In the genomic region with DNA sequence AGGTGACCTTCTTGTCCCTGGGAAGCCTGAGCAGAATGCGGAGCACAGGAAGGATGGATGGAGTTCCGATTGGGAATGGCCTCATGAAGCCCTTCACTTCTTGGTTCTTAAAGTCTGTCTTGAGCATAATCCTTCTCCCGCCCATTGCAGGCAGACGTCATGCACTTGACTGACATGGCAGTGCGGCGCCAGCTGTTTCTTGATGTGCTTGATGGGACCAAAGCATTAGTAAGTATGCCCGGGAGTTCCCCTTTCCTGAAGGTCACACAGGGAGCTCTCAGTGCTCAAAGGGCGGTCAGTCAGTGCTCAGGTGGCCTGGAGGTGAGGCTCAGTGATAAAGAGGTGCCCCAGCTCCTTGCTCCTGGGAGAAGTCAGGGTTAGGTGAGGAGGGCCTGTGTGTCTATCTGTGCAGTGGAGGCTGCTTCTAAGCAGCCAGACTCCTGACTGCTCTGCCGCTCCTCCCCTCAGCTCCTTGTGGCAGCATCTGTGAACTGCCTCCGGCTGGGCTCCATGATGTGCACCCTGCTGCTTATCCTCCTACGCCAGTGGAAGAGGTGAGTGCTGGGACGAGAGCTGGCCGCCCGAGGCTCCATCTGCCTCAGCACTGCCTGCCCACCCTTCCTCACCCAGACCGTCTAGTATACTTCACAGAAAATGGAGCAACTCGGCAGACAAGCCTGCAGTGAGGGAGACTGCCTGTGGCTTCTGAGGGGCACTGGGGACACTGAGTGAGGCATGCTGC, we compare ENCODE assay signal across 23 mouse cellular contexts. TPM values are rescaled to one million over a fixed set of nuclear protein-coding genes. Genes with fewer than 3 reads are reported as not detected.
A peak's percentile ranks its signal among the peaks of the same experiment; 100 is the strongest.
DNase-seq lines count a peak whose midpoint lies in the region; ATAC-seq and TF ChIP-seq lines count a peak whose summit lies in the region.
"Had no signal": no experiment of that assay in that cellular context is flagged by ENCODE, and none has a peak within 500 bp of the region (broad histone marks: within the 10 kb centered on the region; RNA-seq: fewer than 3 reads in every experiment).

No protein-coding gene starts in this region.

- TF ChIP-seq CTCF in left cerebral cortex, adult 2 months (IDR thresholded peaks at IDR 0.05), result peak; percentile 42

- no peak for DNase-seq in cerebellum, postnatal 14 days
- peak in 1 of 2 experiments; percentile 18 for DNase-seq in left cerebral cortex, adult 2 months (ENCODE audit: extremely low spot score in 1 of 2, low spot score in 2 of 2)
- DNase-seq in left cerebral cortex, adult 11 months (ENCODE audit: low spot score), result no peak
- DNase-seq in cerebellum, adult 8-10 months, result peak; percentile 36
- no peak for DNase-seq in kidney, postnatal 25 days
- DNase-seq: gastrocnemius, adult 2 months; heart, adult 2 months; heart, postnatal 14 days; lung, postnatal 14 days; thymus, postnatal 25 days had no signal

- peak; percentile 41; the same call in 1 of the 2 replicates for ATAC-seq in cerebellum, adult (ENCODE audit: insufficient number of reproducible peaks, low FRiP score, low TSS enrichment)
- ATAC-seq in monocyte, adult 5-6 weeks (replicated peaks; ENCODE audit: insufficient number of reproducible peaks, low FRiP score, low TSS enrichment, poor library complexity, severe bottlenecking), result no peak
- ATAC-seq: forebrain, embryonic 16.5 days; intestine, embryonic 16.5 days; midbrain, embryonic 15.5 days had no signal

- H3K27ac ChIP-seq in left cerebral cortex, adult 2 months, result peak overlapping the region; percentile 71
- H3K27ac ChIP-seq: gastrocnemius, adult 2 months; heart, adult 2 months; hindbrain, embryonic 13.5 days; kidney, embryonic 15.5 days; limb, embryonic 12.5 days; liver, embryonic 15.5 days; midbrain, embryonic 15.5 days; neural tube, embryonic 12.5 days had no signal

- H3K4me3 ChIP-seq in left cerebral cortex, adult 2 months, result no peak overlapping the region
- H3K4me3 ChIP-seq: gastrocnemius, adult 2 months; heart, adult 2 months; hindbrain, embryonic 13.5 days; kidney, embryonic 15.5 days; limb, embryonic 12.5 days; liver, embryonic 15.5 days; megakaryocyte, embryonic 14.5 days; midbrain, embryonic 15.5 days; neural tube, embryonic 12.5 days had no signal

- intact Hi-C loops in left cerebral cortex, adult 2 months (cut with DNase I), result no loop called here

RNA-seq across cellular contexts. Expression of gene Sh3glb2, which starts 22.8 kb away (rescaled TPM):
- 100 to 1,000 TPM; 291 to 312 TPM for total RNA-seq in left cerebral cortex, adult 2 months (2021)
- 34.7 to 65.9 TPM (median 40.3 TPM) in 3 replicates for total RNA-seq in monocyte, adult 5-6 weeks (2017)

RNA-seq across cellular contexts. Expression of gene Miga2, which starts 27.7 kb away (rescaled TPM):
- 100 to 1,000 TPM; 120 to 138 TPM for total RNA-seq in left cerebral cortex, adult 2 months (2021)
- total RNA-seq in monocyte, adult 5-6 weeks (2017), result 6.9 to 14.1 TPM in 2 of 3 replicates, not detected in the other

RNA-seq across cellular contexts. Expression of gene Nup188, which starts 50.1 kb away (rescaled TPM):
- total RNA-seq in left cerebral cortex, adult 2 months (2021), result 10 to 100 TPM; 21.8 to 23.5 TPM
- total RNA-seq in monocyte, adult 5-6 weeks (2017), result 13.8 to 16.5 TPM (median 16.0 TPM) in 3 replicates

RNA-seq across cellular contexts. Expression of gene Dolk, which starts 50.2 kb away (rescaled TPM):
- total RNA-seq in left cerebral cortex, adult 2 months (2021), result 10 to 100 TPM; 22.3 to 25.2 TPM
- total RNA-seq in monocyte, adult 5-6 weeks (2017), result 9.3 to 14.3 TPM (median 11.0 TPM) in 3 replicates

RNA-seq across cellular contexts. Expression of gene Gm28038, which starts 55.5 kb away (rescaled TPM):
- total RNA-seq in left cerebral cortex, adult 2 months (2021), result not detected
- total RNA-seq in monocyte, adult 5-6 weeks (2017), result not detected in 3 replicates
- total RNA-seq: CH12.LX; layer of hippocampus, adult 8-10 months had no signal
